Mouse (Mus musculus) thymus, adult 2 months (tissue): Measurements from ENCODE around the gene Ap1g1.

Experiments
- CTCF ChIP-seq: fragments of 200-500 bp; IDR thresholded peaks from 2 replicates; pipeline ENCODE4 v1.5.1; 2012; ENCODE audit warnings: mild to moderate bottlenecking, control low read depth, low read length, moderate library complexity, borderline replicate concordance; ENCODE audit not compliant: control insufficient read depth, poor library complexity, insufficient read depth; ENCODE audit errors: extremely low read depth
- POLR2A ChIP-seq: fragments of 200-500 bp; IDR thresholded peaks from 2 replicates; pipeline ENCODE4 v1.6.1; 2012; ENCODE audit warnings: mild to moderate bottlenecking, low read length, control low read depth, moderate library complexity; ENCODE audit not compliant: control insufficient read depth, poor library complexity, insufficient read depth; ENCODE audit errors: extremely low read depth

- no peak for TF ChIP-seq CTCF
- TF ChIP-seq POLR2A, result peak; percentile 25; the same call in 1 of the 2 replicates
Observed at GRCm38 (mm10) chr8:109868003-109868679, 89.8 kb downstream of the Ap1g1 start, which contains the start of gene Phlpp2.
